Mouse (Mus musculus): Measurements from ENCODE around the gene Lrp4. TPM values are rescaled to one million over a fixed set of nuclear protein-coding genes. Genes with fewer than 3 reads are reported as not detected.

The Lrp4 gene
- polyA plus RNA-seq (2012; rRNA removed): 6.4 and 12.0 TPM in 2 replicates

DNA sequence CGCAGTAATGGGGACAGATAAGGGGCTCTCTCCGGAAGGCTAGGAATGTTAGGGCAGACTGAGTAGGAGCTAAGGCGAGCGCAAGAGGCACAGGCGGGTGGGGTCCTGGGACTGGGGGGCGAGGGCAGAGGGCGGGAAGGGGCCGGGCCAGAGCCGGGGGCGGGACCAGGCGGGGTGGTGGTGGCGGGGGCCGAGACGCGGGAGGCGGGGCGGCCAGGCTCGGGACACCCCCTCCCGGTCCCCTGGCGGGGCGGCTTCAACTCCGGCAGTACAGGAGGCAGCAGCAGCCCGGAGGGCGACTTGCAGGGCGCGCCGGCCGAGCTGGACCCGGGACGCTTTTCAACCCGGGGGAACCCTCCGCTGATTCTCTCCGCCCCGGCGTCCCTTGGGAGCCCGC, at the start of gene Lrp4:
Gene Lrp4, plus strand, starts transcription at position 253 of the 397 bp plus-strand sequence.
- under 1% methylated on average over 35 of the region's 36 CpGs for WGBS
- no peaks in the 10 kb centered on the region for H3K27me3 ChIP-seq (ENCODE audit: control insufficient read depth, insufficient read depth, low read length)
- no peaks in the 10 kb centered on the region for H3K36me3 ChIP-seq (ENCODE audit: control insufficient read depth, insufficient read depth, low read length)
- peak within 1 kb of the TSS; percentile 74 for H3K27ac ChIP-seq (ENCODE audit: insufficient read depth, low read depth, low read length)
- H3K4me3 ChIP-seq (ENCODE audit: low read depth, low read length): peak within 1 kb of the TSS; percentile 82
- peaks cover 13% of the 10 kb centered on the region for H3K4me1 ChIP-seq (ENCODE audit: control insufficient read depth, insufficient read depth, insufficient read length, low read length)
- no peak for TF ChIP-seq CTCF (IDR thresholded peaks at IDR 0.05; ENCODE audit: extremely low read depth, insufficient read length, insufficient replicate concordance, low read depth, low read length)
- peak; percentile 54; the same call in 1 of the 2 replicates for TF ChIP-seq POLR2A (IDR thresholded peaks at IDR 0.05; ENCODE audit: low read depth, low read length)

DNA sequence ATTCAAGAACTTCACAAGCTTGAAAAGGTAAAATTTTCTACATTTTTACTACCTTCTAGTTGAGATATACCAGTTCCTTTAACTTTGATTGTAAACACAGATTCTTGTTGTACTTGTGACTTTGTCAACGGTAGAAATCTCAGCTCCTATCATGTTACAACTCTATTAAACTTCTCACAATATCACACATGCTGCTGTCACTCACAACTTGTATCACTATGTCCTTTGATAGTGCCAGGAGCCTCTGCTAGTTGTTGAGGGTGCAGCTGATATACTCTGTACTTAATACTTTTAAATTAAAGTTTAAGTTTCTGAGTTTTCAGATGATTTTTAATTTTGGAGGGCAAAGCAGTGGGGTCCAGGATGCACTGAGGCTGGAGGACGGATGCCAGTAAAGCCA, 49.3 kb upstream of the Lrp4 start:
- H3K4me3 ChIP-seq (ENCODE audit: low read depth, low read length): no peak overlapping the region
- H3K27me3 ChIP-seq (ENCODE audit: control insufficient read depth, insufficient read depth, low read length): no peaks in the 10 kb centered on the region
- TF ChIP-seq POLR2A (IDR thresholded peaks at IDR 0.05; ENCODE audit: low read depth, low read length): no peak
- TF ChIP-seq CTCF (IDR thresholded peaks at IDR 0.05; ENCODE audit: extremely low read depth, insufficient read length, insufficient replicate concordance, low read depth, low read length): no peak
- no peaks in the 10 kb centered on the region for H3K36me3 ChIP-seq (ENCODE audit: control insufficient read depth, insufficient read depth, low read length)
- H3K4me1 ChIP-seq (ENCODE audit: control insufficient read depth, insufficient read depth, insufficient read length, low read length): peaks cover 2% of the 10 kb centered on the region; the same call in 1 of the 2 replicates
- 81% methylated on average over 2 of the region's 2 CpGs for WGBS
- no peak overlapping the region for H3K27ac ChIP-seq (ENCODE audit: insufficient read depth, low read depth, low read length)

DNA sequence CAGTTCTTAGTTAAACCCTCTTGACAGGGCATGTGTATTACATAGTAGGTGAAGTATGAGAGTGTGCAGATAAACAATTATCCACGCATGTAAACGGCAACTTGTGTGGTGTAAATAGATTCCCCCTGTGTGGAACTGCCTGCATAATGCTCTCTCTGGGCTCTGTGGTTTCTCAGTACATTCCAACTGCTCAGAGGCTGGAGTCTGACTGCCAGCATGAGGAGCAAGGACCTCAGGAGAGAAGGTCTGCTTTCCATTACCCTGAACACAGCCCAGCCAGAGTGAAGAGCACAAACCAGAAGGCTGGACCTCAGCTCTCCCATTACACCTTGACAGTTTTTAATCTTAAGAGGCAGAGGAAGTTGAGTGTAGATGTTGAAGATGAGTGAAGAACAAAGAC, 45.8 kb upstream of the Lrp4 start:
- TF ChIP-seq POLR2A (IDR thresholded peaks at IDR 0.05; ENCODE audit: low read depth, low read length) (no peak), CTCF (IDR thresholded peaks at IDR 0.05; ENCODE audit: extremely low read depth, insufficient read length, insufficient replicate concordance, low read depth, low read length) (no peak)
- 92% methylated on average over 2 of the region's 2 CpGs for WGBS
- H3K27me3 ChIP-seq (ENCODE audit: control insufficient read depth, insufficient read depth, low read length): no peaks in the 10 kb centered on the region
- no peak overlapping the region for H3K27ac ChIP-seq (ENCODE audit: insufficient read depth, low read depth, low read length)
- H3K4me1 ChIP-seq (ENCODE audit: control insufficient read depth, insufficient read depth, insufficient read length, low read length): peaks cover 2% of the 10 kb centered on the region; the same call in 1 of the 2 replicates
- H3K36me3 ChIP-seq (ENCODE audit: control insufficient read depth, insufficient read depth, low read length): no peaks in the 10 kb centered on the region
- H3K4me3 ChIP-seq (ENCODE audit: low read depth, low read length): no peak overlapping the region

DNA sequence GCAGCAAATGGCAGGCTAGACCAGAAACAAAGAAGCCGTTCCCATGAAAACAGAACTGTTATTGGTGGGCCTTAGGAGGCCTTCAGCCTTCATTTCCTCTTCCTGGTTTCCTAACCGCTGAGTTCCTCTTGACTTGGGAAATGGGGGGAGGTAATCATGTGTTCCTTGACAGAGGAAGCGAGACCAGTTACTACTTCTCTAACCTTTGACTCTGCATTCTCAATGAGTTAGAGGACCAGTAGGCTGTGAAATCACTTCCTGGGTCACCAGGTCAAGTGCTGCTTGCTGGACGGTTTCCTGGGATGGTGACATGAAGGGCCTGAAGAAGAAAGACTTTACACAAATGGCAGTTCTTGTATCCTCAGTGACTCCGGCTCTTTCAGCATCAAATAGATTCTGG, 45.0 kb upstream of the Lrp4 start:
- Histone ChIP-seq H3K27ac (ENCODE audit: insufficient read depth, low read depth, low read length) (no peak overlapping the region), H3K36me3 (ENCODE audit: control insufficient read depth, insufficient read depth, low read length) (no peaks in the 10 kb centered on the region), H3K27me3 (ENCODE audit: control insufficient read depth, insufficient read depth, low read length) (no peaks in the 10 kb centered on the region), H3K4me3 (ENCODE audit: low read depth, low read length) (no peak overlapping the region), H3K4me1 (ENCODE audit: control insufficient read depth, insufficient read depth, insufficient read length, low read length) (peaks cover 2% of the 10 kb centered on the region; the same call in 1 of the 2 replicates)
- WGBS: 76% methylated on average over 5 of the region's 5 CpGs
- TF ChIP-seq POLR2A (IDR thresholded peaks at IDR 0.05; ENCODE audit: low read depth, low read length): no peak
- no peak for TF ChIP-seq CTCF (IDR thresholded peaks at IDR 0.05; ENCODE audit: extremely low read depth, insufficient read length, insufficient replicate concordance, low read depth, low read length)

DNA sequence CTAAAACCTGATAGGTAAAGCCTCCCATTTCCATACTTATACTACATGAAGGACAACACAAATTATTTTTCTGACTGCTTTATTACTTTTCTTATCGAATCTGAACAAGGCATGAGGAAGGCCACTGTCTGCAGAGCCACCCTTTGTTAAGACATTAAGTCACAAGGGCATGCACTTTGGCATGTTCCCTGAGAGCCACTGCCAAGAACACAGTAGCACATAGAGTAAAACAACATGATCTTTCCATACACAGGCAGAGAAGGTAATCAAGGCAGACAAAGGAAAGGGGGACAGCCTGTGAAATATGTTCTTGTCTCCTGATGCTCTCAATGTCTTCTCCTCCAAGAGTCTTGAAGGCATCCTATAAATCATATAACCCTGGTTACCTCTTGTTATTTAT, 43.5 kb upstream of the Lrp4 start:
- Histone ChIP-seq H3K36me3 (ENCODE audit: control insufficient read depth, insufficient read depth, low read length) (no peaks in the 10 kb centered on the region), H3K27me3 (ENCODE audit: control insufficient read depth, insufficient read depth, low read length) (no peaks in the 10 kb centered on the region), H3K4me3 (ENCODE audit: low read depth, low read length) (no peak overlapping the region), H3K4me1 (ENCODE audit: control insufficient read depth, insufficient read depth, insufficient read length, low read length) (peaks cover 2% of the 10 kb centered on the region; the same call in 1 of the 2 replicates), H3K27ac (ENCODE audit: insufficient read depth, low read depth, low read length) (no peak overlapping the region)
- no peak for TF ChIP-seq CTCF (IDR thresholded peaks at IDR 0.05; ENCODE audit: extremely low read depth, insufficient read length, insufficient replicate concordance, low read depth, low read length)
- TF ChIP-seq POLR2A (IDR thresholded peaks at IDR 0.05; ENCODE audit: low read depth, low read length): no peak
- WGBS: 34% methylated on average over 1 of the region's 1 CpGs

DNA sequence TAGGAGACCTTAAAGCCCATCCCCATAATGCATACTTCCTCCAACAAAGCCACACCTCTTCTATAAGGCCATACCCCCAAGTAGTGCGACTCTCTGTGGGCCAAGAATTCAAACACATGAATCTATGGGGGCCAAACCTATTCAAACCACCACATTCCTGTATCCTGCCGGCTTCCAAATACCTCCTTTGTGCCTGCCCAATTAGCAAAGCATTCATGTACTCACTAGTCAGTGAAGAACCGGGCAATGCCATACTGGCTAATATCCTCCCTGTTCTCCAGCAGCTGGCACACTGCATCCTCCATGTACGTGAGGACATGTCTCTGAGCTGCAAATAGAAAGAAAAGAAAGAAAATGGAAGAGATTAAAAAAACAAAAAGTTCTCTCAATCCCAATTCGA, 35.7 kb upstream of the Lrp4 start:
- TF ChIP-seq POLR2A (IDR thresholded peaks at IDR 0.05; ENCODE audit: low read depth, low read length): no peak
- TF ChIP-seq CTCF (IDR thresholded peaks at IDR 0.05; ENCODE audit: extremely low read depth, insufficient read length, insufficient replicate concordance, low read depth, low read length): no peak
- no peak overlapping the region for H3K27ac ChIP-seq (ENCODE audit: insufficient read depth, low read depth, low read length)
- WGBS: 94% methylated on average over 5 of the region's 5 CpGs
- no peaks in the 10 kb centered on the region for H3K36me3 ChIP-seq (ENCODE audit: control insufficient read depth, insufficient read depth, low read length)
- no peaks in the 10 kb centered on the region for H3K27me3 ChIP-seq (ENCODE audit: control insufficient read depth, insufficient read depth, low read length)
- no peak overlapping the region for H3K4me3 ChIP-seq (ENCODE audit: low read depth, low read length)
- peaks cover 8% of the 10 kb centered on the region; the same call in 1 of the 2 replicates for H3K4me1 ChIP-seq (ENCODE audit: control insufficient read depth, insufficient read depth, insufficient read length, low read length)

DNA sequence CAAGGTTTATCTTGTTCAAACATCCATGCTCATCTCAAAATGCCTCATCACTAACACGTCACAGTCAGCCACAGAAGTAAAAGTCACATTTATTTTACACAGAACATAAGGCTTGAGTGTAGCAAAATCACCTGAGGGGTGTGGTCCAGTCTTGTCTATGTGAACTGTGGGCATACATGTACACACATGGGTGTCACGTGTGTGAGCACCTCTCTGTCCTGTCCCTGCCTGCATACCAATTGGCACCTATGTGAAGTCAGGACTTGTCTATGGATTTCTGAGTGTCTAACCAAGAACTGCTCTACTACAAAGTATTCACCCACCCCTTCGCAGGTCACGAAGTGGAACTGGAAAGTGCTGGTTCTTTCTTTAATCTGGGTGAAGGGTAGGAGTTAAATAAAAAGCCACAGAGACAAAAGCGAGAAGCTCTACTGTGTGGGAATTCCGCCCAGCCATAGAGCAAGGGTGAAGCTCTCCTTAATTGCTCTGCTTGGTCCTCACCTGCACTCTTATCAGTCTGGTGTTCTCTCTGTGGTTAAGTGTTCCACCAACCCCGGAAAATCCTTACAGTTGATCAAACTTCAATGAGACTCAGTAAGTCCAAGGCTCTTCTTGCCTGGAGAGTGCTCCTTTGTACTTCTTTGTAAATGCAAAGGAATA, 33.1 kb upstream of the Lrp4 start:
- TF ChIP-seq CTCF (IDR thresholded peaks at IDR 0.05; ENCODE audit: extremely low read depth, insufficient read length, insufficient replicate concordance, low read depth, low read length) (no peak), POLR2A (IDR thresholded peaks at IDR 0.05; ENCODE audit: low read depth, low read length) (no peak)
- H3K4me3 ChIP-seq (ENCODE audit: low read depth, low read length): no peak overlapping the region
- no peaks in the 10 kb centered on the region for H3K27me3 ChIP-seq (ENCODE audit: control insufficient read depth, insufficient read depth, low read length)
- H3K4me1 ChIP-seq (ENCODE audit: control insufficient read depth, insufficient read depth, insufficient read length, low read length): peaks cover 9% of the 10 kb centered on the region; the same call in 1 of the 2 replicates
- H3K27ac ChIP-seq (ENCODE audit: insufficient read depth, low read depth, low read length): peak overlapping the region; percentile 84
- no peaks in the 10 kb centered on the region for H3K36me3 ChIP-seq (ENCODE audit: control insufficient read depth, insufficient read depth, low read length)
- 36% methylated on average over 7 of the region's 7 CpGs for WGBS
